Mouse (Mus musculus): ENCODE measurements around the gene 1110004F10Rik.

The 1110004F10Rik gene

DNA sequence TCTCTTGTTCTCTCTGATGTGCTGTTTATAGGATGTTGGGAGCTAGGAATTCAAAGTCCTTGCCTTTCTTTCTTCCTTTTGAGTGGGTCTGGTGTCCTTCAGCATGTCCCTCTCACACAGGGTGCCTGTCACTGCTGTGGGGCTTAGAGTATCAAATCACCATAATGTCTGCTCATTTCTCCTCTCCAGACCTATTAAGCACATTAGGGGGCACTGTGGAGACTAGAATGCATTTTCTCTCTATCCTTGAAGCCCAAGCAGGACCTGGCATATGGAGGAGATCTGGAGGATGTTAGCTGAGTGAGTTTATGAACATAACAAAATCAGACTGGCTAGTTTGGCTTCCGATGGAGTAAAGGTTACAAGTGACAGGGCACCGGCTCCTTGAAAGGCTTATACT lies 107.9 kb downstream of the 1110004F10Rik start:
- DNase-seq (ENCODE audit: low spot score): no peak

DNA sequence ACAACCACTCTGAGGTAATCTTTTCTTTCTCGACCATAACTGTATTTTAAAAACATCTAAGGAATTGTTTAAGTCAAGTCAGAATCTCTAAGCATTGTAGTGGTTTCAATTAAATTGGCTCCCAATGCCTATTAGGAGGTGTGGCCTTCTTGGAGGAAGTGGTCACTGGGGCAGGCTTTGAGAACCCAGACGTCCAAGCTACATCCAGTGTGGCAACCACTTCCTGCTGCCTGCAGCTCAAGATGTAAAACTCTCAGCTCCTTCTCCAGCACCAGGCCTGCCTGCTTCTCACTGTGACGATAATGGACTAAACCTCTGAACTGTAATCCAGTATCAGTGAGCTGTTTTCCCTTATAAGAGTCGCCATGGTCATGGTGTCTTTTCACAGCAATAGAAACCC lies 110.4 kb downstream of the 1110004F10Rik start:
- no peak for DNase-seq (ENCODE audit: low spot score)

- DNase-seq (ENCODE audit: low spot score): no peak
Observed at GRCm38 (mm10) chr7:116153781-116154368, 114.7 kb downstream of the 1110004F10Rik start.
